Mouse (Mus musculus) hematopoietic stem cell, adult 5-6 weeks (primary cell): ENCODE measurements at regions not wholly inside any gene's neighbourhood (a gene's known extent, or its start where the extent isn't known, plus 50 kb on each side); places are given as distances from the start of the nearest gene placed in this dataset.
"Not testable (repeated sequence)": the region's sequence is repeated elsewhere in the genome, so short reads cannot be mapped to it uniquely, and the experiment has no call there.

Source experiments
- ATAC-seq, 2 experiments: fragments of 125-278 bp in 1 of 2; replicated peaks in 1 of 2; 2 replicates each; pipeline ENCODE4 v1.8.0; 2016 to 2017; ENCODE audit warnings: inconsistent platforms in 2 of 2, mild to moderate bottlenecking in 2 of 2, moderate number of reproducible peaks in 2 of 2, low read depth in 1 of 2, moderate TSS enrichment in 1 of 2; ENCODE audit not compliant: low FRiP score in 2 of 2, poor library complexity in 2 of 2, severe bottlenecking in 2 of 2, insufficient read depth in 1 of 2, low TSS enrichment in 1 of 2

GRCm38 (mm10) chr2:16811401-16812281 is 455.5 kb downstream of the Plxdc2 start:
- ATAC-seq = not testable (repeated sequence)

- no peak for ATAC-seq
These were observed 464.3 kb downstream of the Plxdc2 start for GRCm38 (mm10) chr2:16820442-16820841.

- ATAC-seq = no peak
These were observed 468.7 kb downstream of the Plxdc2 start for GRCm38 (mm10) chr2:16824681-16825230.

GRCm38 (mm10) chr2:16827266-16827665 is 471.2 kb downstream of the Plxdc2 start:
- ATAC-seq = no peak

- no peak for ATAC-seq
These were observed 479.9 kb downstream of the Plxdc2 start for GRCm38 (mm10) chr2:16835960-16836359.

- ATAC-seq = no peak
These were observed 482.6 kb downstream of the Plxdc2 start for GRCm38 (mm10) chr2:16838718-16839117.

- no peak for ATAC-seq
These were observed 493.8 kb downstream of the Plxdc2 start for GRCm38 (mm10) chr2:16849916-16850315.

GRCm38 (mm10) chr2:16860056-16860455 is 504.0 kb downstream of the Plxdc2 start:
- no peak for ATAC-seq

GRCm38 (mm10) chr2:16866163-16866852 is 510.2 kb downstream of the Plxdc2 start:
- no peak for ATAC-seq

GRCm38 (mm10) chr2:16892381-16892780 is 536.3 kb downstream of the Plxdc2 start:
- ATAC-seq = not testable (repeated sequence)

GRCm38 (mm10) chr2:16909246-16910038 is 553.3 kb downstream of the Plxdc2 start:
- ATAC-seq = no peak

GRCm38 (mm10) chr2:16914633-16915032 is 558.5 kb downstream of the Plxdc2 start:
- ATAC-seq = peak; percentile 91 to 95

GRCm38 (mm10) chr2:16929974-16930373 is 573.9 kb downstream of the Plxdc2 start:
- no peak for ATAC-seq

- no peak for ATAC-seq
These were observed 603.3 kb downstream of the Plxdc2 start for GRCm38 (mm10) chr2:16959432-16959831.

- ATAC-seq = no peak
These were observed 621.3 kb downstream of the Plxdc2 start for GRCm38 (mm10) chr2:16977380-16977779.

- no peak for ATAC-seq
These were observed 626.7 kb downstream of the Plxdc2 start for GRCm38 (mm10) chr2:16982823-16983222.

- no peak for ATAC-seq
These were observed 627.6 kb downstream of the Plxdc2 start for GRCm38 (mm10) chr2:16983583-16984221.
